In the genomic region with DNA sequence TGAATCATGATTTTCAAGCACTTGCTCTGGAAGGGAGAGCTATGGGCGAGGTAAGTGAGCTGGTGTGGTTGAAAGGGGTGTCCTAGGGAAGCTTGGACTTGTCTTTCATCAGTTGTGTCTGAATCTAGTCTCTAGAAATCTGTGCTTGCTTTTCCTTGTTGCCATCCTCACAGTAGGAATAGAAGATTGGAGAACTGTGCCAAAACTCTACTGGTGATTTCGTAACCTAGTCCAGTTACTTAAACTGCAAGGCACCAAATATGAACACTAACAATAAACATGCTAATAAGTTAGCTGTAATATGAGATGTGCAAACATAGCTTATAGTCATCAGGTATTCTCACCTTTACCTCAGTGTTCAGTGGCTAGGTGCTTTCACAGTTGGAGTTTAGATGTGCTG, we compare ENCODE assay signal across 14 mouse cellular contexts.
"Had no signal": no experiment of that assay in that cellular context is flagged by ENCODE, and none has a peak within 500 bp of the region (broad histone marks: within the 10 kb centered on the region; RNA-seq: fewer than 3 reads in every experiment).

No protein-coding gene starts in this region.

- H3K27me3 ChIP-seq: lung, embryonic 15.5 days; neural tube, embryonic 15.5 days had no signal

- H3K9me3 ChIP-seq: limb, embryonic 10.5 days; lung, embryonic 15.5 days; neural tube, embryonic 15.5 days had no signal

- H3K27ac ChIP-seq: left cerebral cortex, adult 2 months; limb, embryonic 10.5 days; lung, embryonic 15.5 days; neural tube, embryonic 15.5 days; stomach, postnatal 0 days had no signal

- H3K4me3 ChIP-seq: left cerebral cortex, adult 2 months; limb, embryonic 10.5 days; lung, embryonic 15.5 days; myocyte; neural tube, embryonic 15.5 days had no signal

- H3K9ac ChIP-seq: liver, embryonic 14.5 days; lung, embryonic 15.5 days; neural tube, embryonic 15.5 days had no signal

- H3K4me1 ChIP-seq: limb, embryonic 10.5 days; lung, embryonic 15.5 days had no signal

- H3K4me2 ChIP-seq: lung, embryonic 15.5 days; neural tube, embryonic 15.5 days had no signal

- DNase-seq: kidney, adult 18-20 months; kidney, postnatal 10 days; kidney, postnatal 4 days; midbrain, embryonic 14.5 days; right cerebral cortex, adult 18-20 months; right cerebral cortex, postnatal 25 days; thymus, postnatal 14 days had no signal
